Mouse (Mus musculus) gastrocnemius, postnatal 4 days (tissue): ENCODE measurements around the gene Tspan9. TPM values are rescaled to one million over a fixed set of nuclear protein-coding genes. Genes with fewer than 3 reads are reported as not detected.

Experiments used
- DNase-seq, 2 experiments: peaks; one replicate each; pipeline ENCODE4 v3.0.0; 2021 to 2022; ENCODE audit warnings: low spot score in 2 of 2, mixed read lengths in 2 of 2
- total RNA-seq, 2 experiments: library from RNA; stranded (reverse); gene quantifications; 2 replicates each; pipeline ENCODE4 v1.2.3; 2021

The Tspan9 gene
- total RNA-seq, 2 experiments from 2014 or later: 151 to 194 TPM

- DNase-seq: no peak
Observed at GRCm38 (mm10) chr6:128041836-128042235, 101.6 kb downstream of the Tspan9 start.

- DNase-seq: no peak
Observed at GRCm38 (mm10) chr6:128039077-128039766, 104.2 kb downstream of the Tspan9 start.

- DNase-seq: no peak
Observed at GRCm38 (mm10) chr6:128038568-128038967, 104.8 kb downstream of the Tspan9 start.

- no peak for DNase-seq
Observed at GRCm38 (mm10) chr6:128036597-128036996, 106.8 kb downstream of the Tspan9 start.

- DNase-seq: no peak
Observed at GRCm38 (mm10) chr6:128035930-128036309, 107.5 kb downstream of the Tspan9 start.

- peak in 1 of 2 experiments; percentile 54 for DNase-seq
Observed at GRCm38 (mm10) chr6:128035250-128035929, 108.0 kb downstream of the Tspan9 start.

GRCm38 (mm10) chr6:128034317-128035249 lies 108.8 kb downstream of the Tspan9 start:
- peak; percentile 38 to 72 for DNase-seq

- no peak for DNase-seq
Observed at GRCm38 (mm10) chr6:128033868-128034250, 109.5 kb downstream of the Tspan9 start.

- peak in 1 of 2 experiments; percentile 68 for DNase-seq
Observed at GRCm38 (mm10) chr6:128033172-128033867, 110.1 kb downstream of the Tspan9 start.

GRCm38 (mm10) chr6:128032252-128033171 lies 110.9 kb downstream of the Tspan9 start:
- DNase-seq: peak; percentile 78 to 84

- DNase-seq: no peak
Observed at GRCm38 (mm10) chr6:128031584-128031983, 111.8 kb downstream of the Tspan9 start.

- peak in 1 of 2 experiments; percentile 49 for DNase-seq
Observed at GRCm38 (mm10) chr6:128031096-128031495, 112.3 kb downstream of the Tspan9 start.

- no peak for DNase-seq
Observed at GRCm38 (mm10) chr6:128030475-128030874, 112.9 kb downstream of the Tspan9 start.

GRCm38 (mm10) chr6:128029517-128030348 lies 113.7 kb downstream of the Tspan9 start:
- DNase-seq: no peak

GRCm38 (mm10) chr6:128028116-128028940 lies 115.1 kb downstream of the Tspan9 start:
- peak; percentile 48 to 62 for DNase-seq

- no peak for DNase-seq
Observed at GRCm38 (mm10) chr6:128025997-128026396, 117.4 kb downstream of the Tspan9 start.

GRCm38 (mm10) chr6:128025581-128025980 lies 117.8 kb downstream of the Tspan9 start:
- no peak for DNase-seq

GRCm38 (mm10) chr6:128022207-128022606 lies 121.2 kb downstream of the Tspan9 start:
- no peak for DNase-seq
